Mouse (Mus musculus): ENCODE results near the gene Ankrd65.

Gene Ankrd65

GRCm38 (mm10) chr4:155847591-155848352, 57.5 kb downstream of the Ankrd65 start:
- peak; percentile 64 for DNase-seq (ENCODE audit: low read depth)

DNA sequence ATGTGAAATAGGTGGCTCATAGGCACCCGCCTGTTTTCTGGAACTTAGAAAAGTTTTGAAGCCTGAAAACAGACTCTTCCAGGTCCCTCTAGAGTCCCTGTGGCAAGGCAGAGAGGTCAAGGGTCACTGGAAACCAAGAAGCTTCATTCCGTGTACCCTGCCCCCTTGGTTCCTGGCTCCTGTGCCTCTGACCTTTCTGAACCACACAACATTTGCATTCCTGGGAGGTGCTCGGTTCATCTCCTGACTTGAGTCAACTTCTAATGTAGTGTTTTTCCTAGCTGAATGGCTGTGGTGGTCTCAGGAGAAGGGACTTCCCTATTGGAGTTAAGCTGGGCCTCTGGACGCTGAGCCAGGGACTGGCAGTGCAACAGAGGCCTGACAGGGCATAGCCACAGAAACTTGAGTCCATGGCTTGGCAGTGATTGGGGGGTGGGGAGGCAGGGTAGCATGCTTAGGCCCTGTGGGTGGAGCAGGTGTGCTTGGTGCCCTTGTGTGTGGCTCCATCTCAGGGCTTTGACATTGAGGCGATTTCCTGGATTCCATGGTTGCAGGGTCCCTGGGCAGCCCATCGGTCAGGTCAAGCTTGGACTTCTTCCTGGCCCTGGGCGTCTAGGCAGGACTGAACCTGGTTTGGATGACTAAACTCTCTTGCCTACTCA, 58.3 kb downstream of the Ankrd65 start:
- peak; percentile 25 for DNase-seq (ENCODE audit: low read depth)
